Mouse (Mus musculus) heart, adult 9 months (tissue): ENCODE data around the gene Tfcp2l1.
"Not testable (repeated sequence)": the region's sequence is repeated elsewhere in the genome, so short reads cannot be mapped to it uniquely, and the experiment has no call there.

Source experiments
- DNase-seq, 2 experiments: peaks; one replicate each; pipeline ENCODE4 v3.0.0; 2022; ENCODE audit warnings: low spot score in 2 of 2

The Tfcp2l1 gene

GRCm38 (mm10) chr1:118627781-118628464, at the start of gene Tfcp2l1:
TSS of gene Tfcp2l1 (plus strand) at chr1:118627945.
- peak; percentile 49 to 60 for DNase-seq

DNA sequence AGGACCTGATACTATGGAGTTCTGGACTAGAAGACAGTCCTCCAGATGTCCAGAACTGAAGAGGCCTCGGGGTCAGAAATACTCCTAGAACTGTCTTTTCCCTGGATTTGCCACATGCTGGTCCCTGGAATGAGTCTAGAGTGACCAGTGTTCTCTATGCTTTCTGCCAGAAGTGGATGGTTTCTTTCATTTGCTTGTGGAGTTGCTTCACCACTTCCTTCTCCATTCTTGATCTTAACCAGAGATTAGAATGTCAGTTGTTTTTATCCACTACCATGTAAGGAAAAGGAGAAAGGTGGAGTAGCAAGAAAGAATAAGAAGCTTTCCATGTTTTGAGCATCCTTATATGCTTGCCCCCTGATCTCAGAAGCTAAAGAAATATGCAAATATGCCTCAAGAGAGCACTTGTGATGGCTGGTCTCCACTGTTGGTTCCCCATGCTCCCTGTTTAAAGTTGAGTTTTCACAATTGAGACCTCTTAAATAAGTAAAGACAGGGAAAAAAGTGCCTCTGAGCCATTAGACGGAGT, 47.5 kb upstream of the Tfcp2l1 start:
- DNase-seq = no peak

- no peak for DNase-seq
These were observed 46.6 kb upstream of the Tfcp2l1 start for GRCm38 (mm10) chr1:118581179-118581578.

- DNase-seq = peak in 1 of 2 experiments; percentile 30
These were observed 38.0 kb upstream of the Tfcp2l1 start for GRCm38 (mm10) chr1:118589721-118590120.

- DNase-seq = peak; percentile 50 to 61
These were observed 34.8 kb upstream of the Tfcp2l1 start for GRCm38 (mm10) chr1:118592933-118593332.

GRCm38 (mm10) chr1:118595395-118595794, 32.4 kb upstream of the Tfcp2l1 start:
- no peak for DNase-seq

- no peak for DNase-seq
These were observed 30.1 kb upstream of the Tfcp2l1 start for GRCm38 (mm10) chr1:118597475-118598213.

- no peak for DNase-seq
These were observed 29.4 kb upstream of the Tfcp2l1 start for GRCm38 (mm10) chr1:118598339-118598738.

- DNase-seq = no peak
These were observed 14.0 kb upstream of the Tfcp2l1 start for GRCm38 (mm10) chr1:118613631-118614183.

DNA sequence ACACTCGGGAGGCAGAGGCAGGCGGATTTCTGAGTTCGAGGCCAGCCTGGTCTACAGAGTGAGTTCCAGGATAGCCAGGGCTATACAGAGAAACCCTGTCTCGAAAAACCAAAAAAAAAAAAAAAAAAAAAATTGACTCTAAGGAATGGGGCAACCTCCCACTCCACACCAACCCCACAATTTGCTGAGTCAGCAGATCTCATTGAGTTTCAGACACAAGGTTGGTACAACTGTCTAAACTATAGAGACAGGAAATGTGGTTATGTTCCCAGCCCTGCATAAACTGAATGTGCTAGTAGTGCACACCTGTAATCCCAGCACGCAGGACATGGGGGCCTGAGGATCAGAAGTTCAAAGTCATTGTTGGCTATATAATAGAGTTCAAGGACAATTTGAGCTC, 6.7 kb upstream of the Tfcp2l1 start:
- DNase-seq = not testable (repeated sequence)

GRCm38 (mm10) chr1:118622857-118623256, 4.9 kb upstream of the Tfcp2l1 start:
- DNase-seq = no peak

DNA sequence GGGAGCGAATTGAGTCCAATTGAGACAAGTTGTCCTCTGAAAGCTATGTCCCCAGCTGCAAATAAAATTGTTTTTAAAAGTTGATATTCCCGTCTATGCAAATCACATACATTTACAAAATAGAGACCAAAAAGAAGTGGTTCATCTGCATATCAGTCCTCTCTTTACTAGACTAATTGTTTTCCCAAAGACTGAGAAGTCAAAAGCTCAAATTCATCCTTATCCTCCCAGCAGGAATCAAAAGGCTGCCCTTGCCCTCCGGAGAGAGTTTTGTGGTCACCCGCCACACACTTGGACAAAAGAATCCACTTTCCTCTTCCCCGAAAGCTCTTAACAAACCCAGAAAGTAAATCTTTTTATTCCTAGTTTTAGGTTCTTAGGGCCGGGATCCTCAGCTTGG, 2.3 kb upstream of the Tfcp2l1 start:
- DNase-seq = no peak

DNA sequence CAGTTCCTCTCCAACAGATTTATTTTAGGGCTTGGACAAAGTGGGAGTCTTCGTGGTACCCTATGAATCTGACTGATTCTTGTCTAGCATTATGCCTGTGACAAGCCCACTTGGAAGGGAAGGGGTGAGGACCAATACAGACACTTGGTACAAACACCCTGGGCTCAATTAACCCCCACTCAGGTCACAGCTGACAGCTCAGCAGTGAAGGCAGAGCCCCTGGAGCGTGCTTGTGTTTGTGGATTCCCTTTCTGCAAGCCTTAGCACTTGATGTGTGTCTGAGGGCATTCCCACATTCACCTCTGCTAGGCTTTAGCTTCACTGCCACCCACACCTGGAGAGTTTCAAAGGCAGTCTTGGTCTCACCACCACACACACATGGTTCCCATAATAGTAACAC, 1.8 kb upstream of the Tfcp2l1 start:
- DNase-seq = no peak

GRCm38 (mm10) chr1:118626452-118626851, 1.3 kb upstream of the Tfcp2l1 start:
- no peak for DNase-seq

GRCm38 (mm10) chr1:118633415-118633980, 5.8 kb downstream of the Tfcp2l1 start:
- DNase-seq = no peak

GRCm38 (mm10) chr1:118642296-118642999, 14.7 kb downstream of the Tfcp2l1 start:
- DNase-seq = no peak

DNA sequence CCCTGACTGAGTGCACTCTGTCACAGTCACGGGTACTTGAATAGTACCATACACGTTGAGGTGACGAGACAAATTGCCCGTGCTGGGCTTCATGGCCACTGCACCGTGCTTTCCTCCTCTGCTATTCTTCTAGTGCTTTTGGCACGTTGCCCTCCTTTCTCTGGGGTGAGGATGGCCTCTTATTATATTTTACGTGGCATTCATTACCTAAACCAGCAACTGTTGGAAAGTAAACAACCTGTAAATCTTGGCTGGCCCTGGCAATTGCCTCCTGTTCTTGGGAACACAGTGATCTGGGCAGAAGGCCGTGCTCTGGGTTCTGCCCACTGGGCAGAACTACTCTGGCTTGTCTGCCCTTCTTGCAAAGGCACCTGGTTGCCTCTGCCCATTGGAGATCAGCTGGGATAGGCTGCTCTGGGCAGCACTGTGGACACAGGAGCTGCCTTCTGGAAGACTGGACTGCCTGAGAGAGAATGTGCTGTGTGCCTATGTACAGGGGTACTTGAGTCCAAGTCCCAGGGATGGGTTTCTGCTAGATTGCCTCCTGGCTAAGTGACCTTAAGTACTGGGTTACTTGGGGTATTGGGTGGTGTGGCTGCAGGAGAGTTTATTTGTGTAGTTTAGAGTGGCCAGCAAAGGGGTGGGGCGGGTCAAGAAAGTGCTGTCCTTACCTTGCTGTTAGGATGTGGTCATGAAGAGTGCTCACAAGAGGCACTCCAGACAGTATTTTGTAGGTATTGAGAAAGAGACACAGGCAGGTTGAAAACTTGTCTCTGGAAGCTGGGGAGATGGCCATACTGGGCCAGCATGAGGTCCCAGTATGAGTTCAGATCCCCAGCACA, 15.6 kb downstream of the Tfcp2l1 start:
- no peak for DNase-seq

- no peak for DNase-seq
These were observed 18.0 kb downstream of the Tfcp2l1 start for GRCm38 (mm10) chr1:118645701-118646100.

- no peak for DNase-seq
These were observed 20.3 kb downstream of the Tfcp2l1 start for GRCm38 (mm10) chr1:118648015-118648414.

DNA sequence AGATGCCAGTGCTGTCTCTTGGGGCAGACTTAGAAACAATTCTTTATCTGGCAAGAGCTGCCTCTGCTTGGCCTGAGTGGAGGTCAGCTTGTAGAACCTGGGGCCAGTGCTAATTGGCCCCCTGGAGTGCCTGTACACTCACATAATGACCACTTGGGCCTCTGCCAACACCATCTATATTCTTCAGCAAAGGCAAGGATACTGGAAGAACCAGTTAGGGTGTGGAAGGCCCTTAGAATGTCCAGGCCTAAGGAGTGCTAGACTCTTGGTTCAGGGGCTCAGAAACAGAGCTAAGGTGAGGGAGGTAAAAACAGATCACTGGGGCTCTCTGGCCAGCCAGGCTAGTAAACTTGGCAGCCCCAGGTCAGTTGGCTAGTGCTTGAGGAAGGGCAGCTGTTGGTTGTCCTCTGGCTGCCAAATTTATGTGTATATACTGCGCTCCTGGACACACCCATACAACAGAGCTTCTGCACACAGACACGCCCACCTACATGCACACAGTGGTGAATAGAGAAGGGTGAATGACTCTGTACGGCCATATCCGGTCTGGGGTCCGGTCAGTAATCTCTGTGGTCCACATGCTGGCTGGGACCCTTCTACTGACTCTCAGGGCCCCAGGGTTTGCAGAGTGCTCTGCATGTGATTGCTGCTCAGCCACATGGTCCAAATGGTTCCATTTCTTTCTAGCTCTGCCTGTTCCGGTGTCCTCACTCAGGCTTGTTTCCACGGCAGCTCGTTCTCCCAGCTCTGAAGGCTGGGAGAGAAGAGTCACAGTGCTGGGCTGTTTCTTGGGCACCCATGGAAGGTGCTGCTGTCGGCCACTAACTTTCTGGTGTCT, 22.4 kb downstream of the Tfcp2l1 start:
- no peak for DNase-seq
